Mouse (Mus musculus): ENCODE data around the gene Lamtor1.

DNA sequence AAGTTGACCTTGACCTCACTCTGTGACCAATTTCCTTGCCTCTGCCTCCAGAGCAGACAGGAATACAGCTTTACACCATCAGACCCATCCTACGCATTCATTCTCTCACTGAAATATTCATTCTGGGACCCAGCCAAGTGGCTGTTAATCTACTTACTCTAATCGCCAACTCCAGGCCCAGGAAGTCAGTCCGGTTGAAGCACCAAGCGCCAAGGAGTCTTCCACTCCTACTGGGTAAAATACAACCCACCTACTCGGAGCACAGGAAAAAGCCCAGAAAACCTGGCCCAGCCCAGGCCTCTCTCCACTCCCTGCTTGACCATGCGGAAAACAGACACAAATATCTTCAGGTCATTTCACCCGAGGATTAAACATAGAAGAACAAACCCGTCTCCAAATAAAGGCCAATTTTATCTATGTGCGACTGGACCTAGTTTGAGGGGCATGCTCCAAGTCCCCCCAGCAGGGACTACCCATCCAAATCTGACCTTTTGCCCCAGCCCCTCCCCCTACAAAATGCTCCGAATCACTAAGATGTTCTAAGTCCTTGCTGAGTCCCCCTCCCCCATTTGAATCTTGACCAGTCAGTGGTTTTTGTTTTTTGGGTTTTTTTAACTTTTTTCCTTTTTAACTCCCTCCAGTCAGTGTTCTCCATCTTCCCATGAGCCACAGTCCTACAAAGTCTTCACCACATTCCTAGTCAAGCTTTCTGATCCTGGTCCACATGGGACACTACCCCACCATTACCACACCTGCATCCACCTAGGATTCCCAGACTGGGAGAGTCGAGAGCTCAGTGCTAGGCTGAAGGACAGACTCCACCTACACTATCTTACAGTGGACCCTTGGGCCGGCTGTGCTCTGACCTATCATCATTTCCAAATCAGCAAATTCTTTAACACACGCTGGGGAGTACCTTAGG lies 37.2 kb upstream of the Lamtor1 start:
- no peak for TF ChIP-seq POLR2A (IDR thresholded peaks at IDR 0.05; ENCODE audit: control insufficient read depth, extremely low read depth, insufficient read depth, low read length, poor library complexity)
- no peak for TF ChIP-seq CTCF (IDR thresholded peaks at IDR 0.05; ENCODE audit: borderline replicate concordance, control insufficient read depth, extremely low read depth, insufficient read depth, low read length, poor library complexity)
